Mouse (Mus musculus): ENCODE results near the gene Il1rap. TPM values are rescaled to one million over a fixed set of nuclear protein-coding genes. Genes with fewer than 3 reads are reported as not detected.

The Il1rap gene
- polyA plus RNA-seq, 2 experiments, result 0.98 to 2.1 TPM

DNA sequence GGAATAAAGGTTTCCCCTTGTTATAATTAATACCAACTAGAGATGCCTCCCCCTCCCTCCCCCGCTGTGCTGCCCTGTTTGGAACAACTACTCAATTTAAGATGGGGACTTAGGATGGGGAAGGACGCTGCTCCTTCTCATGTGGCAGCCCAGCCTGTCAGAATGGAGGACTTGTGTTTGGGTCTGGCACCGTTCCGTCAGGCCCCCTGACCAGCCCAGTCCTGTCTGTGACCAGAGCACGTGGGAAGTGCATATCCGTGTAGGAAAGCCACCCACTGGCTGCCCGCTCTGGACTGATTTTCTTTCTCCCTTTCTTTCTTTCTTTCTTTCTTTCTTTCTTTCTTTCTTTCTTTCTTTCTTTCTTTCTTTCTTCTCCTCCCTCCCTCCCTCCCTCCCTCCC is 14.9 kb downstream of the Il1rap start:
- DNase-seq (ENCODE audit: low read depth in 3 of 3, low spot score in 3 of 3), result no peak
- no peak for ATAC-seq (ENCODE audit: insufficient read depth)
- TF ChIP-seq EP300 (IDR thresholded peaks at IDR 0.05; ENCODE audit: low read depth) (no peak), CTCF (IDR thresholded peaks at IDR 0.05; ENCODE audit: low read depth) (no peak)
- no peaks in the 10 kb centered on the region for H3K9me3 ChIP-seq (ENCODE audit: control insufficient read depth, low read length)
- H3K4me1 ChIP-seq (replicated peaks; ENCODE audit: control insufficient read depth in 2 of 2, insufficient read depth in 2 of 2, low read length in 1 of 2), result no peaks in the 10 kb centered on the region
- H3K27me3 ChIP-seq (ENCODE audit: control insufficient read depth, insufficient read depth, low read length), result no peaks in the 10 kb centered on the region
- no peak overlapping the region for H3K4me2 ChIP-seq (ENCODE audit: low read depth)
- H3K4me3 ChIP-seq (ENCODE audit: insufficient read depth in 1 of 2, low read depth in 2 of 2, low read length in 2 of 2), result no peak overlapping the region
- H3K27ac ChIP-seq, result no peak overlapping the region
- 41% methylated on average over 7 of the region's 7 CpGs for WGBS (ENCODE audit: insufficient replicate concordance)
- H3K9ac ChIP-seq (replicated peaks), result no peak overlapping the region
- H3K36me3 ChIP-seq (replicated peaks; ENCODE audit: control insufficient read depth, insufficient read depth, low read depth), result no peaks in the 10 kb centered on the region

DNA sequence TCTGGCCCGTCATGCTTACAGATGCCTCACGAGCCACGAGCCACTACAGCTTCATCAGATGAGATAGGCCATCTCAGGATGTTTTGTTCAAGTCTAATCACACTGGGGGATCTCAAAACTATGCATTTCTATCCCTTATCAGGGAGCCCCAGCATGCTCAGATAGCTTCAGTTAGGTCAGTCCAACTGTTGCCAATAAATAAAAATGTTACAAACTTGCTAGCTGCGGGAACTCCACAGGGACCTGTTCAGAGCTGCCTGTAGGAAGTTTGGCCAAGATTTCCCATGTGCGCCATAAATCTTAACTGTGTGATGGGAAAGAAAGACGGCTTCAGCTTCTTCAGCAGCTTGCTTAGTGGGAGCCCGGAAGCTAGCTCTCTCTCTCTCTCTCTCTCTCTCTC is 15.8 kb downstream of the Il1rap start:
- Histone ChIP-seq H3K36me3 (replicated peaks; ENCODE audit: control insufficient read depth, insufficient read depth, low read depth) (no peaks in the 10 kb centered on the region), H3K4me1 (replicated peaks; ENCODE audit: control insufficient read depth in 2 of 2, insufficient read depth in 2 of 2, low read length in 1 of 2) (no peaks in the 10 kb centered on the region), H3K4me3 (ENCODE audit: insufficient read depth in 1 of 2, low read depth in 2 of 2, low read length in 2 of 2) (no peak overlapping the region), H3K9me3 (ENCODE audit: control insufficient read depth, low read length) (no peaks in the 10 kb centered on the region), H3K9ac (replicated peaks) (no peak overlapping the region), H3K27ac (no peak overlapping the region), H3K4me2 (ENCODE audit: low read depth) (no peak overlapping the region), H3K27me3 (ENCODE audit: control insufficient read depth, insufficient read depth, low read length) (no peaks in the 10 kb centered on the region)
- WGBS (ENCODE audit: insufficient replicate concordance), result 30% methylated on average over 7 of the region's 7 CpGs
- no peak for DNase-seq (ENCODE audit: low read depth in 3 of 3, low spot score in 3 of 3)
- TF ChIP-seq CTCF (IDR thresholded peaks at IDR 0.05; ENCODE audit: low read depth) (no peak), EP300 (IDR thresholded peaks at IDR 0.05; ENCODE audit: low read depth) (no peak)
- ATAC-seq (ENCODE audit: insufficient read depth), result no peak

DNA sequence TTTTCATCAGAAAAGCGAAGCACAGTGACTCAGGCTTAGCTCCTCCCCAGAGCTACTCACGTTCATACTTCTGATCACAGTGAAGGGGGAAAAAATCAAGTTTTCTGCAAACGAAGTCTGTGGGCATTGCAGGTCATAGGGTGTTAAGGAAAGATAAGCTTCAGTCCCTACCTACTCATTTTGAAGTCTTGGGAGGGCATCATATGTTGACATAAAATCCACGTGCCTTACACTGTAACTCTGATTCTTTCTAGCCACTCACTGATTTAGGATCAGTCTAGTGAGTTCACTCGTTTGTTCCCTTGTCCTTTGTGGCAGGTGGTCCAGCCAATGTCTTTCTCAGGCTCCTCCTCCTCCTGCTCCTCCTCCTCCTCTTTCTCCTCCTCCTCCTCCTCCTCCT is 17.1 kb downstream of the Il1rap start:
- no peak overlapping the region for H3K9ac ChIP-seq (replicated peaks)
- H3K27ac ChIP-seq, result no peak overlapping the region
- no peaks in the 10 kb centered on the region for H3K36me3 ChIP-seq (replicated peaks; ENCODE audit: control insufficient read depth, insufficient read depth, low read depth)
- no peak overlapping the region for H3K4me3 ChIP-seq (ENCODE audit: insufficient read depth in 1 of 2, low read depth in 2 of 2, low read length in 2 of 2)
- H3K9me3 ChIP-seq (ENCODE audit: control insufficient read depth, low read length), result no peaks in the 10 kb centered on the region
- no peaks in the 10 kb centered on the region for H3K27me3 ChIP-seq (ENCODE audit: control insufficient read depth, insufficient read depth, low read length)
- no peaks in the 10 kb centered on the region for H3K4me1 ChIP-seq (replicated peaks; ENCODE audit: control insufficient read depth in 2 of 2, insufficient read depth in 2 of 2, low read length in 1 of 2)
- ATAC-seq (ENCODE audit: insufficient read depth) (no peak), DNase-seq (ENCODE audit: low read depth in 3 of 3, low spot score in 3 of 3) (no peak)
- WGBS (ENCODE audit: insufficient replicate concordance), result 35% methylated on average over 5 of the region's 5 CpGs
- H3K4me2 ChIP-seq (ENCODE audit: low read depth), result no peak overlapping the region
- no peak for TF ChIP-seq EP300 (IDR thresholded peaks at IDR 0.05; ENCODE audit: low read depth)

DNA sequence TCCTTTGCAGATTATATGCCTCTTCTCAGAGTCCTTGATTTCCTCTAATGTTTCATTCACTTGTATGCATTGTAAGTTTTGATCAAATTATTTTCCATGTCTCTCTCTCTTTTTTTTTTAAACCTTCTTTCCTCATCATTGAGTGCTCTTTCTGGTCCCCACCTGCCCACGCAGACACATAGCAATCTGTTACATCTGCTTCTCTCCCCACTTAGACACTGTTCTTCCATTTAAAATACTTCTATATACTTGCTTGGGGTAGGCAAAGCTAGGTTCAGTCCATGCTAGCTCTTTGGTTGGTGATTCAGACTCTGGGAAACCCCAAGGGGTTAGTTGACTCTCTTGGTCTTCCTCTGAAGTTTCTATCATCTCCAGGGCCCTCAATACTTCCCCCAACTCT is 20.0 kb downstream of the Il1rap start:
- no peak overlapping the region for H3K4me2 ChIP-seq (ENCODE audit: low read depth)
- no peak overlapping the region for H3K9ac ChIP-seq (replicated peaks)
- no peaks in the 10 kb centered on the region for H3K27me3 ChIP-seq (ENCODE audit: control insufficient read depth, insufficient read depth, low read length)
- H3K27ac ChIP-seq, result no peak overlapping the region
- H3K36me3 ChIP-seq (replicated peaks; ENCODE audit: control insufficient read depth, insufficient read depth, low read depth), result no peaks in the 10 kb centered on the region
- TF ChIP-seq EP300 (IDR thresholded peaks at IDR 0.05; ENCODE audit: low read depth) (no peak), CTCF (IDR thresholded peaks at IDR 0.05; ENCODE audit: low read depth) (no peak)
- ATAC-seq (ENCODE audit: insufficient read depth), result no peak
- no peak for DNase-seq (ENCODE audit: low read depth in 3 of 3, low spot score in 3 of 3)
- 64% methylated on average over 1 of the region's 1 CpGs for WGBS (ENCODE audit: insufficient replicate concordance)
- H3K4me3 ChIP-seq (ENCODE audit: insufficient read depth in 1 of 2, low read depth in 2 of 2, low read length in 2 of 2), result no peak overlapping the region
- no peaks in the 10 kb centered on the region for H3K9me3 ChIP-seq (ENCODE audit: control insufficient read depth, low read length)
- H3K4me1 ChIP-seq (replicated peaks; ENCODE audit: control insufficient read depth in 2 of 2, insufficient read depth in 2 of 2, low read length in 1 of 2), result no peaks in the 10 kb centered on the region

DNA sequence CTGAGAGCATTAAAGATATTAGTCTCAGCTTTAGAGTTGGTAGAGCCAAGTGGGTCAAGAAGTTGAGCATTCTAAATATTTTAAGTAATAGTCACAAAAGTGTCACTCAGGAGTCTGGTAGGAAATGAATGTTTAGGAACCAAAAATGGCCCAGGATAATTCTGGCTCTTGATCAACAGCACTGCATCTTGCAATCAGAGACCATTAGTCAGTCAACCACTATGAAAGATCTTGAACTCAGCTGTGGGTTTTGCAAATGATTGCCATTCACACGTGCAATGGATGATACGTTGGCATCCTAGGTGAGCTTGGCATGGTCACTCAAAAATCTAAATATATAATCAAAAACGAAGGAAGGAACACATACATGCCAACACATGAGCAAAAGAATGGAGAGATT is 23.1 kb downstream of the Il1rap start:
- no peak for TF ChIP-seq EP300 (IDR thresholded peaks at IDR 0.05; ENCODE audit: low read depth)
- TF ChIP-seq CTCF (IDR thresholded peaks at IDR 0.05; ENCODE audit: low read depth), result no peak
- H3K27ac ChIP-seq, result no peak overlapping the region
- no peak overlapping the region for H3K9ac ChIP-seq (replicated peaks)
- no peaks in the 10 kb centered on the region for H3K27me3 ChIP-seq (ENCODE audit: control insufficient read depth, insufficient read depth, low read length)
- WGBS (ENCODE audit: insufficient replicate concordance), result 62% methylated on average over 3 of the region's 3 CpGs
- DNase-seq (ENCODE audit: low read depth in 3 of 3, low spot score in 3 of 3) (no peak), ATAC-seq (ENCODE audit: insufficient read depth) (no peak)
- no peaks in the 10 kb centered on the region for H3K36me3 ChIP-seq (replicated peaks; ENCODE audit: control insufficient read depth, insufficient read depth, low read depth)
- H3K4me1 ChIP-seq (replicated peaks; ENCODE audit: control insufficient read depth in 2 of 2, insufficient read depth in 2 of 2, low read length in 1 of 2), result no peaks in the 10 kb centered on the region
- no peak overlapping the region for H3K4me3 ChIP-seq (ENCODE audit: insufficient read depth in 1 of 2, low read depth in 2 of 2, low read length in 2 of 2)
- no peak overlapping the region for H3K4me2 ChIP-seq (ENCODE audit: low read depth)
- no peaks in the 10 kb centered on the region for H3K9me3 ChIP-seq (ENCODE audit: control insufficient read depth, low read length)

DNA sequence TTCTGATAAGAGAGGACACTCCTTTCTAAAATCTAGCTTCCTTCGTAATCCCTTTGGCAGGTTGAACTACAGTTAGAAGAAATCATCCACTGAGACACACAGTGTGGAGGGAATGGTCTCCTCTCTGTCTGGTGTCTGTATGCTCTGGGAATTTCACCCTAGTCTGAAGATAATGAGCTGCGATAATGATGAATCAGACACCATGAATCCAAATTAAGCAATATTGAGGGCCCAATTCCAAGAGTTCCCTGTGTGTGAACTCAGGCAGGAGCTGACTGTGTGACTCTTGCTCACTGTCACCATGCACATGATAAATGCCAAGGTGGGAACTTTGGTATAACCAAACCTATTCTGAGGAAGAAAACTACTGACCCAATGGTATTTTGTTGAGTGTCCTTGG is 26.5 kb downstream of the Il1rap start:
- no peak overlapping the region for H3K4me2 ChIP-seq (ENCODE audit: low read depth)
- ATAC-seq (ENCODE audit: insufficient read depth) (no peak), DNase-seq (ENCODE audit: low read depth in 3 of 3, low spot score in 3 of 3) (no peak)
- no peak overlapping the region for H3K9ac ChIP-seq (replicated peaks)
- TF ChIP-seq CTCF (IDR thresholded peaks at IDR 0.05; ENCODE audit: low read depth) (no peak), EP300 (IDR thresholded peaks at IDR 0.05; ENCODE audit: low read depth) (no peak)
- H3K36me3 ChIP-seq (replicated peaks; ENCODE audit: control insufficient read depth, insufficient read depth, low read depth), result no peaks in the 10 kb centered on the region
- no peaks in the 10 kb centered on the region for H3K27me3 ChIP-seq (ENCODE audit: control insufficient read depth, insufficient read depth, low read length)
- 67% methylated on average over 2 of the region's 2 CpGs for WGBS (ENCODE audit: insufficient replicate concordance)
- H3K4me3 ChIP-seq (ENCODE audit: insufficient read depth in 1 of 2, low read depth in 2 of 2, low read length in 2 of 2), result no peak overlapping the region
- no peaks in the 10 kb centered on the region for H3K4me1 ChIP-seq (replicated peaks; ENCODE audit: control insufficient read depth in 2 of 2, insufficient read depth in 2 of 2, low read length in 1 of 2)
- H3K27ac ChIP-seq, result no peak overlapping the region
- H3K9me3 ChIP-seq (ENCODE audit: control insufficient read depth, low read length), result no peaks in the 10 kb centered on the region

Data from liver, embryonic 14.5 days (tissue).